ENCODE assay signal across 39 mouse cellular contexts in genomic region chr19:29462462-29462861, GRCm38 (mm10). TPM values are rescaled to one million over a fixed set of nuclear protein-coding genes. Genes with fewer than 3 reads are reported as not detected.
DNase-seq lines count a peak whose midpoint lies in the region; ATAC-seq and TF ChIP-seq lines count a peak whose summit lies in the region.
"Had no signal": no experiment of that assay in that cellular context is flagged by ENCODE, and none has a peak within 500 bp of the region (broad histone marks: within the 10 kb centered on the region; RNA-seq: fewer than 3 reads in every experiment).

No protein-coding gene starts in this region.

- TF ChIP-seq CTCF in lung, postnatal 0 days (IDR thresholded peaks at IDR 0.05): no peak

- no peak for TF ChIP-seq EP300 in lung, postnatal 0 days (IDR thresholded peaks at IDR 0.05)

- H3K4me2 ChIP-seq in lung, postnatal 0 days (replicated peaks; ENCODE audit: low read depth, low read length): no peak overlapping the region
- H3K4me2 ChIP-seq: embryonic facial prominence, embryonic 13.5 days; heart, embryonic 15.5 days; hindbrain, embryonic 12.5 days; intestine, embryonic 15.5 days; limb, embryonic 13.5 days; lung, embryonic 14.5 days; midbrain, embryonic 11.5 days had no signal

- H3K4me1 ChIP-seq in lung, postnatal 0 days (ENCODE audit: insufficient read depth, low read depth, low read length): no peaks in the 10 kb centered on the region
- H3K4me1 ChIP-seq: embryonic facial prominence, embryonic 13.5 days; forebrain, embryonic 10.5 days; heart, embryonic 15.5 days; hindbrain, embryonic 12.5 days had no signal

- 71% methylated on average over 4 of the region's 4 CpGs for WGBS in lung, postnatal 0 days

- no peaks in the 10 kb centered on the region for H3K36me3 ChIP-seq in lung, postnatal 0 days (ENCODE audit: insufficient read depth, low read length)
- H3K36me3 ChIP-seq: embryonic facial prominence, embryonic 13.5 days; forebrain, embryonic 10.5 days; heart, embryonic 10.5 days; heart, embryonic 15.5 days; hindbrain, embryonic 12.5 days; intestine, embryonic 15.5 days; limb, embryonic 13.5 days had no signal

- no peak overlapping the region for H3K27ac ChIP-seq in lung, postnatal 0 days (ENCODE audit: low read length)
- H3K27ac ChIP-seq: embryonic facial prominence, embryonic 13.5 days; forebrain, embryonic 10.5 days; gastrocnemius, adult 2 months; heart, embryonic 10.5 days; heart, embryonic 15.5 days; hindbrain, embryonic 12.5 days; hindbrain, postnatal 0 days; intestine, embryonic 15.5 days; layer of hippocampus, adult 2 months; limb, embryonic 13.5 days; liver, embryonic 14.5 days had no signal

- no peaks in the 10 kb centered on the region for H3K27me3 ChIP-seq in lung, postnatal 0 days (replicated peaks; ENCODE audit: insufficient read depth, low read length)
- H3K27me3 ChIP-seq: embryonic facial prominence, embryonic 13.5 days; heart, embryonic 15.5 days; hindbrain, embryonic 12.5 days; intestine, embryonic 15.5 days; limb, embryonic 13.5 days had no signal

- no peak overlapping the region for H3K4me3 ChIP-seq in lung, postnatal 0 days (ENCODE audit: low read depth, low read length)
- H3K4me3 ChIP-seq: embryonic facial prominence, embryonic 13.5 days; forebrain, embryonic 10.5 days; gastrocnemius, adult 2 months; heart, embryonic 10.5 days; heart, embryonic 15.5 days; hindbrain, embryonic 12.5 days; intestine, embryonic 15.5 days; layer of hippocampus, adult 2 months; limb, embryonic 13.5 days had no signal

- no peaks in the 10 kb centered on the region for H3K9me3 ChIP-seq in lung, postnatal 0 days (ENCODE audit: low read length)
- H3K9me3 ChIP-seq: embryonic facial prominence, embryonic 13.5 days; forebrain, embryonic 10.5 days; heart, embryonic 10.5 days; heart, embryonic 15.5 days; hindbrain, embryonic 12.5 days; intestine, embryonic 15.5 days; limb, embryonic 13.5 days had no signal

- no peak for ATAC-seq in lung, postnatal 0 days
- ATAC-seq in hematopoietic stem cell, adult 5-6 weeks (replicated peaks in 1 of 2; ENCODE audit: insufficient read depth in 1 of 2, low FRiP score in 2 of 2, low TSS enrichment in 1 of 2, low read depth in 1 of 2, poor library complexity in 2 of 2, severe bottlenecking in 2 of 2): peak; percentile 60 to 82; a peak in 3 of 4 replicates
- peak; percentile 68 for ATAC-seq in monocyte, adult 5-6 weeks (replicated peaks; ENCODE audit: insufficient number of reproducible peaks, low FRiP score, low TSS enrichment, poor library complexity, severe bottlenecking)
- ATAC-seq: activated CD4-positive, CD25-positive, alpha-beta regulatory T cell, adult 4 months; CD4-positive, CD25-positive, alpha-beta regulatory T cell, adult 4 months; forebrain, embryonic 16.5 days; hindbrain, postnatal 0 days; intestine, embryonic 15.5 days; midbrain, embryonic 16.5 days had no signal

- peak; percentile 32 for DNase-seq in lung, postnatal 25 days (ENCODE audit: low spot score)
- no peak for DNase-seq in lung, postnatal 0 days (ENCODE audit: low spot score)
- DNase-seq in testis, postnatal 14 days (ENCODE audit: low spot score): no peak
- no peak for DNase-seq in heart, adult 8-10 months (ENCODE audit: low spot score)
- DNase-seq in embryo, embryonic 10 days (ENCODE audit: low spot score): no peak
- DNase-seq: adrenal gland, adult 2 months; adrenal gland, postnatal 36 days; cerebellum, adult 8-10 months; cerebellum, postnatal 36 days; gastrocnemius, adult 2 months; gastrocnemius, postnatal 36 days; kidney, adult 2 months; kidney, postnatal 36 days; lung, embryonic 14.5 days; right cerebral cortex, postnatal 25 days; thymus, adult 18-20 months; thymus, postnatal 25 days had no signal

- no peak overlapping the region for H3K9ac ChIP-seq in lung, postnatal 0 days (replicated peaks; ENCODE audit: low read depth)
- H3K9ac ChIP-seq: embryonic facial prominence, embryonic 13.5 days; heart, embryonic 15.5 days; hindbrain, embryonic 12.5 days; intestine, embryonic 15.5 days; limb, embryonic 13.5 days; liver, embryonic 14.5 days; lung, embryonic 14.5 days had no signal

RNA-seq across cellular contexts. Expression of gene Pdcd1lg2, which starts 51.7 kb away (rescaled TPM):
- polyA plus RNA-seq in lung, postnatal 0 days (2015; fragmentation: Nextera tagmentation; extraction: Ambion mirVana): 0.15 and 0.26 TPM in 2 replicates
- 5.7 and 5.8 TPM in 2 replicates for total RNA-seq in hematopoietic stem cell, adult 5-6 weeks (2017)
- 3.8 to 7.9 TPM (median 6.5 TPM) in 3 replicates for total RNA-seq in monocyte, adult 5-6 weeks (2017)
- total RNA-seq in heart, adult 8-10 months (2022): under 1 TPM in 1 of 4 experiments, not detected in 3; 0.31 TPM
- total RNA-seq: adrenal gland, adult 2 months; adrenal gland, postnatal 36 days; gastrocnemius, adult 2 months; gastrocnemius, postnatal 36 days; heart, postnatal 25 days; layer of hippocampus, adult 2 months; layer of hippocampus, postnatal 14 days had no signal
- polyA plus RNA-seq: adrenal gland, adult 2 months; embryonic facial prominence, embryonic 13.5 days; forebrain, embryonic 10.5 days; forebrain, embryonic 16.5 days; heart, embryonic 10.5 days; heart, embryonic 15.5 days; hindbrain, embryonic 12.5 days; intestine, embryonic 15.5 days; kidney, embryonic 16.5 days; limb, embryonic 13.5 days; lung, embryonic 14.5 days; midbrain, embryonic 11.5 days; midbrain, embryonic 16.5 days; neural tube, embryonic 14.5 days; stomach, embryonic 16.5 days had no signal

RNA-seq across cellular contexts. Expression of gene Ric1, which starts 59.6 kb away (rescaled TPM):
- polyA plus RNA-seq in lung, postnatal 0 days (2015; fragmentation: Nextera tagmentation; extraction: Ambion mirVana): 17.7 and 18.6 TPM in 2 replicates
- 24.2 and 36.3 TPM in 2 replicates for total RNA-seq in hematopoietic stem cell, adult 5-6 weeks (2017)
- 58.8 to 70.8 TPM (median 64.9 TPM) in 3 replicates for total RNA-seq in monocyte, adult 5-6 weeks (2017)
- 10 to 100 TPM; 17.2 to 19.8 (median 18.8) TPM for total RNA-seq in heart, adult 8-10 months (2022)
